ENCODE assay signal across 9 mouse cellular contexts in the genomic region with DNA sequence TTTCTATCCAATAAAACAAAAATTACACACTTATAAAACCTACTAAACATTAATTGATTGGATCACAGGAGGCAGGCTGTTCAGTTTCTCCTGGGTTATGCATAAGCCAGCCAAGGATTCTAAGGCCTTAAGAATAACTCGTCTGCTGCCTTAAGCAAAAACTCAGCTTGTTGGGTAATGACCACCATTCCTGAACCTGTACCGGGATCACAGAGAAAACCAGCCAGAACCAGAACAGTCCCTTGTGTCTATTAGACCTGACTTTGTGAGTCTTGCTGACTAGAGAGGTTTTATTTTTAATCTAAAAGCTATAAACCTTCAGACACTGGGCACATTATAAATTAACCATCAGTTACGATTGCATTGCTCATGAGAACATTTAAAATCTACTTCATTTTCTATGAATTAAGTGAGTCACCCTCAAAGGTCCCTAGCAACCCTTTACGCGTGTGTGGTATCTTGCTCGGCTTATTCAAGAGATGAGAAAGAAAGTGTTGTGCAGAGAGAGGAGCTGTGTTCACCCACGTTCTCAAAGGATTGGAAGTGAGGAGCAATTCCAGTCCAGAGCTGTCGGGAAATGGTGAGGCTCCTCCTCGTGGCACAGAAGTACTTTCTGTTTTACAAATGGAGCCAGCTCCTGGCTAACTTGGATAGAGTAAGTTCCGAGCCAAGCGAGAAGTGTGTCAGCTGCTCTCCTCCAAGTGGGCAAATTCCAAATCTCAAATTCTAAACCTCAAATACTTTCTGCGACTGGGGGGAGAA.
DNase-seq lines count a peak whose midpoint lies in the region; ATAC-seq lines count a peak whose summit lies in the region.
"Had no signal": no experiment of that assay in that cellular context is flagged by ENCODE, and none has a peak within 500 bp of the region (broad histone marks: within the 10 kb centered on the region; RNA-seq: fewer than 3 reads in every experiment).

No protein-coding gene starts in this region.

- no peaks in the 10 kb centered on the region for H3K27me3 ChIP-seq in kidney, embryonic 16.5 days (ENCODE audit: insufficient read depth, low read length)
- no peaks in the 10 kb centered on the region for H3K27me3 ChIP-seq in embryonic facial prominence, embryonic 15.5 days
- H3K27me3 ChIP-seq in midbrain, embryonic 15.5 days (replicated peaks): no peaks in the 10 kb centered on the region

- H3K4me3 ChIP-seq in kidney, embryonic 16.5 days (ENCODE audit: low read length): no peak overlapping the region
- no peak overlapping the region for H3K4me3 ChIP-seq in embryonic facial prominence, embryonic 15.5 days (replicated peaks)
- no peak overlapping the region for H3K4me3 ChIP-seq in midbrain, embryonic 15.5 days

- no peak for ATAC-seq in kidney, embryonic 16.5 days (ENCODE audit: low FRiP score, low TSS enrichment)
- ATAC-seq in embryonic facial prominence, embryonic 15.5 days (ENCODE audit: insufficient number of reproducible peaks, low FRiP score, low TSS enrichment, low read depth): no peak
- no peak for ATAC-seq in erythroid progenitor cell, adult 5-6 weeks (replicated peaks; ENCODE audit: low FRiP score, poor library complexity, severe bottlenecking)
- no peak for ATAC-seq in midbrain, embryonic 15.5 days (replicated peaks)

- H3K27ac ChIP-seq in kidney, embryonic 16.5 days (ENCODE audit: low read length): no peak overlapping the region
- peak overlapping the region; percentile 44 for H3K27ac ChIP-seq in embryonic facial prominence, embryonic 15.5 days (replicated peaks)
- H3K27ac ChIP-seq in midbrain, embryonic 15.5 days: no peak overlapping the region

- no peaks in the 10 kb centered on the region for H3K9me3 ChIP-seq in kidney, embryonic 16.5 days (ENCODE audit: low read length)
- H3K9me3 ChIP-seq in embryonic facial prominence, embryonic 15.5 days (replicated peaks): no peaks in the 10 kb centered on the region
- no peaks in the 10 kb centered on the region for H3K9me3 ChIP-seq in midbrain, embryonic 15.5 days

- peaks cover 13% of the 10 kb centered on the region for H3K4me1 ChIP-seq in kidney, embryonic 16.5 days (ENCODE audit: insufficient read depth, low read length)
- H3K4me1 ChIP-seq in embryonic facial prominence, embryonic 15.5 days: peaks cover 29% of the 10 kb centered on the region
- H3K4me1 ChIP-seq in midbrain, embryonic 15.5 days: no peaks in the 10 kb centered on the region

- H3K36me3 ChIP-seq in kidney, embryonic 16.5 days (ENCODE audit: insufficient read depth, low read length): no peaks in the 10 kb centered on the region
- H3K36me3 ChIP-seq in embryonic facial prominence, embryonic 15.5 days: no peaks in the 10 kb centered on the region
- H3K36me3 ChIP-seq in midbrain, embryonic 15.5 days (replicated peaks): no peaks in the 10 kb centered on the region

- no peak overlapping the region for H3K4me2 ChIP-seq in kidney, embryonic 16.5 days (replicated peaks; ENCODE audit: low read depth, low read length)
- H3K4me2 ChIP-seq in embryonic facial prominence, embryonic 15.5 days (replicated peaks): no peak overlapping the region
- no peak overlapping the region for H3K4me2 ChIP-seq in midbrain, embryonic 15.5 days

- 68% methylated on average over 12 of the region's 12 CpGs for WGBS in kidney, embryonic 16.5 days
- WGBS in embryonic facial prominence, embryonic 15.5 days: 71% methylated on average over 12 of the region's 12 CpGs
- 76% methylated on average over 12 of the region's 12 CpGs for WGBS in midbrain, embryonic 15.5 days

- no peak overlapping the region for H3K9ac ChIP-seq in kidney, embryonic 16.5 days (replicated peaks; ENCODE audit: low read length)
- no peak overlapping the region for H3K9ac ChIP-seq in embryonic facial prominence, embryonic 15.5 days
- no peak overlapping the region for H3K9ac ChIP-seq in midbrain, embryonic 15.5 days

- peak; percentile 34 for DNase-seq in kidney, adult 11 months
- DNase-seq in Muller cell, postnatal 12 days (ENCODE audit: inconsistent ontology term): peak; percentile 36
- DNase-seq in left cerebral cortex, postnatal 25 days (ENCODE audit: low spot score in 2 of 2): peak; percentile 46 to 82
- DNase-seq in layer of hippocampus, adult 9-10 months (ENCODE audit: low spot score): no peak
- DNase-seq: thymus, postnatal 36 days had no signal

- intact Hi-C loops in left cerebral cortex, postnatal 25 days (cut with DNase I): no loop called here
